Mouse (Mus musculus) macrophage (primary cell): ENCODE measurements around the gene Vmn2r38. TPM values are rescaled to one million over a fixed set of nuclear protein-coding genes. Genes with fewer than 3 reads are reported as not detected.
"Not testable (repeated sequence)": the region's sequence is repeated elsewhere in the genome, so short reads cannot be mapped to it uniquely, and the experiment has no call there.

Experiments used
- H3K27ac ChIP-seq: fragments of 350-480 bp; formaldehyde crosslinking; 2 replicates; pipeline ENCODE4 v1.9.0; 2021
- H3K36me3 ChIP-seq: fragments of 350-480 bp; formaldehyde crosslinking; 2 replicates; pipeline ENCODE4 v1.9.0; 2021; ENCODE audit errors: inconsistent target
- H3K4me3 ChIP-seq: fragments of 350-480 bp; formaldehyde crosslinking; 2 replicates; pipeline ENCODE4 v1.9.0; 2021; ENCODE audit errors: inconsistent target
- H3K79me2 ChIP-seq: fragments of 350-480 bp; formaldehyde crosslinking; 2 replicates; pipeline ENCODE4 v1.9.0; 2021; ENCODE audit errors: inconsistent target
- whole genome bisulfite sequencing: methylation state at CpG from one replicate; pipeline ENCODE4 v1.1.7; 2026; ENCODE audit warnings: inconsistent platforms; ENCODE audit not compliant: missing documents; 5-methylcytosine and 5-hydroxymethylcytosine counted together
- polyA plus RNA-seq: library from polyadenylated mRNA; stranded (reverse); fragments of 250-400 nt; gene quantifications from 3 replicates; pipeline ENCODE4 v1.2.4, GENCODE M21; 2018; ENCODE audit warnings: inconsistent platforms
- total RNA-seq, 78 experiments: library from RNA; depleted of rRNA; stranded (reverse); fragments of 250-400 nt; gene quantifications; 1 replicate in 9 of 78; 2 replicates in 24 of 78; 3 replicates in 43 of 78; 4 replicates in 2 of 78; pipeline ENCODE4 v1.2.4; 2018; ENCODE audit warnings: inconsistent platforms in 56 of 78

Gene Vmn2r38
- not detected for total RNA-seq (2018; cell fraction: chromatin; rRNA removed)
- total RNA-seq (2018; cell fraction: cytosol; rRNA removed) = not detected
- not detected for total RNA-seq (2018; cell fraction: nucleus; rRNA removed)
- not detected in 3 replicates for polyA plus RNA-seq

GRCm38 (mm10) chr7:9097781-9098180 is at the start of gene Vmn2r38:
Vmn2r38 (minus strand) TSS chr7:9097881.
- H3K4me3 ChIP-seq, H3K27ac ChIP-seq, H3K79me2 ChIP-seq, H3K36me3 ChIP-seq: not testable (repeated sequence)

GRCm38 (mm10) chr7:9065353-9065752 is 32.3 kb downstream of the Vmn2r38 start:
- not testable (repeated sequence) for H3K36me3 ChIP-seq, H3K27ac ChIP-seq, H3K4me3 ChIP-seq, H3K79me2 ChIP-seq
- WGBS = 98% methylated on average over 3 of the region's 4 CpGs

- not testable (repeated sequence) for H3K36me3 ChIP-seq, H3K79me2 ChIP-seq, H3K27ac ChIP-seq, H3K4me3 ChIP-seq
Observed at GRCm38 (mm10) chr7:9030698-9031097, 67.0 kb downstream of the Vmn2r38 start, which contains the start of gene Vmn2r39. Vmn2r39 (minus strand) TSS chr7:9030798.

Other genes starting within 250 kb of the Vmn2r38 start
- not detected in 3 replicates for gene Vmn2r40, start 166.4 kb downstream of the Vmn2r38 start, polyA plus RNA-seq
- not detected in 3 replicates for gene Vmn2r39, start 67.1 kb downstream of the Vmn2r38 start, polyA plus RNA-seq
- gene Vmn2r37, start 125.8 kb upstream of the Vmn2r38 start, polyA plus RNA-seq = not detected in 3 replicates